Mouse (Mus musculus) testis, postnatal 14 days (tissue): ENCODE data around the gene S100pbp.
A peak's percentile ranks its signal among the peaks of the same experiment; 100 is the strongest.

Experiments used
- DNase-seq: peaks from one replicate; pipeline ENCODE4 v3.0.0; 2021; ENCODE audit warnings: low spot score

S100pbp gene

DNA sequence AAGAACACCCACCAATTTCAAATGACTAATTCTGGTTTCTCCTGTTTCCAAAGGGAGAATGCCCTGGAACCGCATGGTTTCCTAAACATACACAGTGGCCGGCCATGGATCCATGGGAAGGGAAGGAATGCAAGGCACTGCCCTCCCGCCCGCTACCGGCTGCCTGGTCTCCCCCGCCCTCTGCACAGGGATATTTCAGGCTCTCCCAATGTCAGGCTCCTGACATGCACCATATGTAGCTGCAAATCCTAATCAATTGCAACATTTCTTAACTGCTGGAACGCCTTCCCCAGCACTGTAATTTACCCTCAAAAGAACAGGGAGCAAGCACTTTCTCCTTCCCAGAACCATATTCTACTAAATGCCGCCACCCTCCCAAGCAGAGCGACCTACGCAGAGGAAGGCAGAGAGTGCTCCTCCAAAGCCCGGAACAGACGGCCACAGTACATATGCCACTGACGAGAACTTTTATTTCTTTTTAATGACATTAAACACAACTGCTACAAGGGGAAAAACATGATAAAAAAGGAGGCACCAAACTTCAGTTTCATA, 41.9 kb downstream of the S100pbp start:
- DNase-seq = no peak

DNA sequence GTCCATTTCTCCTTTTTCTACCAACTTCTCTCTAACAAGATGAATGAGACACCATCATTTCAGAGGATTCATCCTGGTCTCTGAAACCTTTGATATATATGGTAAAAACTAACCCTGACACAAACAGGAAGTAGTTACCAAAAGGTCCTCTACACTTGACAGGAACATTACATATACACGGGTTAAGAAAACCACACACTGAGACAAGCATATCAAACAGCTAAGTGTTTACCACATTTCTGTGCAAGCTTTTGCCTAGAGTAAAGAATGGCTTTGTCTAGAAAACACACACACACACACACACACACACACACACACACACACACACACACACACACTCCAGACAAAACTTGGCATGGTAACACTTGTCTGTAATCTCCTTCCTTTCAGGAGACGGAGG, 43.1 kb downstream of the S100pbp start:
- no peak for DNase-seq

DNA sequence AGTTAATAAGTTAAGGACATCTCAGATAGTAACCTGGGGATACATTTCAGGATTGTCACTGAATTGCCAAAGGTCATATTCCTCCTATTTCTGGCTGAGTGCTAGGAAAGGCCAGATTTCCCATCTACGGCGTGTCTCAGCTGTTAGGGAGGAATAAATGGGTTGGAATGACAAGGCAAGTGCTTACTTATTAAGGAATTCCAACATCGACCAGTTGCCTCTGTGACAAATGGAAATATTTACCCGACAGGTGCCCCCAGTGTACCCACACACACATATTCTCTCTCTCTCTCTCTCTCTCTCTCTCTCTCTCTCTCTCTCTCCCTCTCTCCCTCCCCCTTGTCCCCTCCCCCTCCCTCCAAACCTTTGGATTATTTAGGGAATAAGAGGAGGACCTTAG, 43.6 kb downstream of the S100pbp start:
- no peak for DNase-seq

DNA sequence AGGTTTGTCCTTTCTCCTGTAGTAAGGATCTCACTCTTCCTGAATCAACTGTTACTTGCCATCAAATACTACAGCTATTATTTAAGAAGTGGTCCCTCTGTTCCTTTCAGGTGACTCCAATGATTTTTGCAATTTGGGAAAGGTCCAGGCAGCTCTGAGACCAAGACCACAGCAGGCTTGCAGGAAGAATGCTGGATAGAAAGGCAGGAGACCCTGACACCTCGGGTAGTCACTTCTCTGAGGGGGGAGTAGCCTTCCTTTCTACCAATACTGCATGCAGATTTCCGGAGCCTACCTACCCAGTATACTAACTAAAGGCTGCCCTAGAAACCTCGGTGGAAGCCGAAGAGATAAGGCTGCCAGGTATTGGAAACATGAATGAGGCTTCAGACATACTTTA, 44.1 kb downstream of the S100pbp start:
- no peak for DNase-seq

DNA sequence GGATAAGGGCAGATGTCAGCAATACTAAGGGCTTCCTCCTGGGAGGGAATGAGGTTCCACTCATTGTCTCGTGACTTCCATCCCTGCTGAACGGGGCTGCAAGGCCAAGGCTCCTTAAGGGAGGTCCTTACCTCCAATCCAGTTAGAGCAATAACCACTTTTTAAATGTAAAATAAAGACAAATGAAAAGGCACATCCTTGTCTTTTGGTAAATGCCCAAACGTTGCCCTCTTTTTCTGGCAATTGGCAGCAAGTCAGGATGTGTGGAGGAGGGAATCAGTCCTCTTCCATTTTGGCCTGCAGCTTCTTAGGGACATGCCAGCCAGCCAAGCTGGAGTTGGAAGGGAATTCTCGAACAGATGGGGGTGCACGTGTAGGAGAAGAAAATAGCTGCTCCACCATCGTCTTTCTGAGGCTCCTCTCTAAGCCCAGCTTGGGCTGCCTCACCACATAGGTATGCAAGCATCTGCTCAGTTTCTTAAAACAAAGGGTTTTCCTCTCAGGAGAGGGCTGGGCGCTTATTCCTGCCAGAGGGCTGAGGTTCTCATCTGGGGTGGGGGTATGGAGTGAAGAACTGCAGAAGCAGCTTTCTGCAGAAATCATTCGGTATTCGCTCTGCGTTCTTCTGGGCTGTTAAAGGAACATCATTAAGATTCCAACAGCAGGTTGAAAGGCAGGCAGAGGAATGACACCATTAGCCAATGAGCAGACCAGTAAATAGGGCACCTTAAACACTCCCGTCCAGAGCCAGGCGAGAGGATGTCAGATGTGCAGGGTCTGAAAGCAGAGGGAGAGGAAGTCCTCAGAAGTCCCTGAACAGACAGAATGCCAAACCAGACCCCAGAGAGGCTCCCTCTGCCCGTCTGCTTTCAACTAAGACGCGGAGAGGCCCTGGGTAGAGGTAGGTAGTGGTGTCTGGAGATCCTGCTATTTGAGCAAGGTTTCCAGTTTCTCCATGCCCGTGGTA, 44.8 kb downstream of the S100pbp start:
- DNase-seq = no peak

DNA sequence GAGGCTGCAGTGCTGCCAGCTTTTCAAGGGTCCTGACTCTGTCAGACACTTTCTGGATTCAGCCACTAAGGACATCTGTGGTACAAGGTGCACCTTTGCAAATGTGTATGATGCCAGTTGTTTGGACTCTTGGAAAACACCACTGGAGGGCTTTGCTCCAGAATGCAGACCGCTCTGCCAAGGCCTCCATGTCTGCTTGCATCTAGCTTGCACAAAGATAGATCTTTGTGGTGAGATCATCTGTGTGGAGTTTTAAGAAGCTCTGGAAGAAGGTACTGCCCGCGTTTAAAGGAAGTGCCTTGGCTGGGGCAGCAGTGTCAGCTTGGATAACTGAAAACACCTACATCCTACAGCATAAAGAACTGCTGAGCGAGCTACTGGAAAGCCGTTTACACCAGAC, 46.0 kb downstream of the S100pbp start:
- DNase-seq = no peak

DNA sequence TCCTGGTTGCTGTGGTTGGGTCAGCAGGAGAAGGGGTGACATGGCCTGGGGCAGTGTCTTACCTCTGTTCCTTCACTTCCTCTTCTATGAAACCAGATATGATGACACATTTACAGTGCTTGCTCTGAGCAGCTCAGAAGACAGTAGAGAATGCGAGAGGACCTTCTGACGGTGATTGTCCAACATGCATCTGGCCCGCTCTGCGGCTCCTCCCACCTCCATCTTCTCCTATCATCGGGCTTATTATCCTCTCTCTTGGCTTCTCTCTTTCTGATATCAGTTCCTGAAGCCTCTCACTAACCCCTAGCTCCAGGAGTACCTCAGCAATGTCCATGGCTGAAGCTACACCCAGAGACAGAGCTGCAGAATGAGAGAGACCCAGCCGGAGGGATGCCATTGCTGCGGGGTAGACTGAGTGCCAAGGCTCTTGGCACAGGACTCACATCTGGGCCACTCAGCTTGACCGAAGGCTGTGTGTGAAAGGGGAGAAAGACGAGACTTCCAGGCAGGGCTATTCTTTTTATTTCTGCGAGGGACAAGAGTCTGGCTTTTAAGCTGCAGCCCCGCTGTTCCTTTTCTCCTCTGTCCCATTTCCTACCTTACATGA, 47.0 kb downstream of the S100pbp start:
- no peak for DNase-seq

DNA sequence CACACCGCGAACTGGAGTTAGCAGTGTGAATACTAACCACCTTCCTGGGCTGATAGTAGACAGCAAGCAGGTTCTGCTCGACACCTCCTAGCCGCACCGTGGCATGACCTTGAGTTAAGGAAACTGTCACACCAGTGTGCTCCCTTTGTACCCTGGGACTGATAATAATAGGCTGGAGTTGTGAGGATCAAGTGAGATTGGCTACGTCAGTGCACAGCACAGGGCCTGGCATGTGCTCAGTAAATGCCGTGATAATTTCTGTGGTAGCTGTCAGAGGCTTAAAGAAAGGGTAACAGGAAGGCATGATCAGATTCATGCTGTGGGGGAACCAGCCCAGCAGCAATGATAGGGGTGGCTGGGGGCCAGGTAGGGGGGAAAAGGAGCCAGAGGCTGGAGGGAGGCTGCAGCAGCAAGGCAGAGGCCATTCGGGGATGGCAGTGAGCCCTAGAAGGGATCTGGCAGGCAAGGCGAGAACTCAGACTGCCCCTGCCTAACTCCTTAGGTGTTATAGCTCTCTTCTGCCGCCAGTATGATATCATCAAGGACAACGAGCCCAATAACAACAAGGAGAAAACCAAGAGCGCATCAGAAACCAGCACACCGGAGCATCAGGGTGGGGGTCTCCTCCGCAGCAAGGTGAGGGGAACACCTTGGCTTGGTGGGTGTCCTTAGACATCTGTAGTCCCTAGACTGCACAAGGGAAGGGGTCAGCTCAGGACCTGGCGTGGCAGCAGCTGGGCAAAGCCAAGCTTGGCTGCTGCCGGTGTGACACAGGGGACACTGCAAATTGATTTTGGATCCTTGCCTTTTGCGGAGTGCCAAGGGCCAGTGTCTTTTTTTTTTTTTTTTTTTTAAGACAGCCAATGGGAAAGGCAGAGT, 47.7 kb downstream of the S100pbp start:
- peak; percentile 54 for DNase-seq

DNA sequence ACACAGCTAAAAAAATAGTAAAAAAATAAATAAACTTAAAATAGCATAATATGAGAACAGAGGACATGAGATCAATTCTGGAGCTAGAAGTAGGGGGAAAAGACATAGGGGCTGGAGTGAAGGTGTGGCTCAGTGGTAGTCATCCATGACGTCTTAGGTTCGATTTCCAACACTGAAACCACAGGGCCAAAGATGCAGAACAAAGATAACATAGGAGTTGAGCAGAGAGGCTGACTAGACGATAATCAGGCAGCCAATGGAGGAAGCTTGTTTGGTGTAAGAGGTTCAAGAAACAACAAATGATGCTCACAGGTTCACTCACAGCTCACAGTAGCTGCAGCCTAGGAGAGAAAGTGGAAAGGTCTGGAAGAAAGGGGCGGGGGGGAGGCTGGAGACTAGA, 48.7 kb downstream of the S100pbp start:
- no peak for DNase-seq

DNA sequence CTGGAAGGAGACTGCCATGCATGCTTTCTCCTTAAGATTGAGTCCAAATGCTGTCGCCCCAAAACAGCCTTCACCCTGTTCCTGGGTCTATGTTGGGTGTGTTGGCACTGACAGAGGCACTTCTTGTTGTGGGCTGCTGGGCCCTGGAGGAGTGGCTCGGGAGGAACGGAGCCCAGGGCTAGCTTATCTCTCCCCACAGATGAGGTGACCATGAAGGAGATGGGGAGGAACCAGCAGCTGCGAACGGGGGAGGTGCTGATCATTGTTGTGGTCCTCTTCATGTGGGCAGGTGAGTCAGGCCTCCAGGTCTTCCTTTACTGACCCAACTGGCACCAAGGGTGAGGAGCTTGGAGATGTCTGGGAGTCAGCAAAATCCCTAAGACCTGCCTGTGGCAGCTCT, 49.9 kb downstream of the S100pbp start:
- peak; percentile 66 for DNase-seq

DNA sequence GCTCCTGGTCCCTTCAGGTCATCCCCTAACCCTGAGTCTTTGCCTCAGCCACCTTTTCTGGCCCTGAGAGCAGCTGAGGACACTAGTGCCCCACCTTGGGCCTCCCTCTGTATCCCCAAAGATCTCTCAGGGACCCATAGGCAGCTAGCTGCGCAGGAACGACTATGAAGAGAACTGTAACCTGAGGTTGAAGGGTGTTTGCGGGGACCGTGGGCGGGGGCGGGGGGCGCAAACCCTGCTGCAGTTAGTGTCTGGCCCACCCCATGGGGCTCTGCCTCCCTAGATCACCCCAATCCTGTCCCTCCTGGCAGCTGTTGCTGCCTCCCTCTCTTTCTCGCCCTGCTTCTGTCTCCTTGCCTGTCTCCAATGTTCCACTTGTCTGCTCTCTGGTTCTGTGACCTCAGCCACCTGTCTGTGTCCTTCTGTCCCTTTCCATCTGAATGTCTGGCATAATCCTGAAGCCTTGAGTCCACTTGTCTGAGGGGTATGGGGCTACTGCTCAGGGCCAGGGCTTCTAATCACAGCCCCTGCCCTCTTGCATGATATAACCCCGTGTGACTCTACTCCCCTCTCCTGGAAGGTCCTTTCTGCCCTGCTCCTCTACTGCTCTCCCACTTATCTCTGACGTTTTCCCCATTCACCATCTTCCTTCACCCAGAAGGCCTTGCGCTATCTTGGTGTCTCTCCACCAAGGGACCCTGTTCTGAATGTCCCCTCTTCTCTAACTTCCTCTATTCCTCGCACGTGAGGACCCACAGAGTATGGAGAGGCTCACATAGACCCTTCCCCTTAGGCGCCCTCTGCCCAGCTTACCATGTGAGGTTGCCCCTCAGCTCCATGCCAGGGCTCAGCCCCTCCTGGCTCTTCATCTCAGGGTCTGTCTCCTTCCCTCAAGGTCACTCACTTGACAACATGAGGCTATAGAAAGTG, 51.9 kb downstream of the S100pbp start:
- no peak for DNase-seq

DNA sequence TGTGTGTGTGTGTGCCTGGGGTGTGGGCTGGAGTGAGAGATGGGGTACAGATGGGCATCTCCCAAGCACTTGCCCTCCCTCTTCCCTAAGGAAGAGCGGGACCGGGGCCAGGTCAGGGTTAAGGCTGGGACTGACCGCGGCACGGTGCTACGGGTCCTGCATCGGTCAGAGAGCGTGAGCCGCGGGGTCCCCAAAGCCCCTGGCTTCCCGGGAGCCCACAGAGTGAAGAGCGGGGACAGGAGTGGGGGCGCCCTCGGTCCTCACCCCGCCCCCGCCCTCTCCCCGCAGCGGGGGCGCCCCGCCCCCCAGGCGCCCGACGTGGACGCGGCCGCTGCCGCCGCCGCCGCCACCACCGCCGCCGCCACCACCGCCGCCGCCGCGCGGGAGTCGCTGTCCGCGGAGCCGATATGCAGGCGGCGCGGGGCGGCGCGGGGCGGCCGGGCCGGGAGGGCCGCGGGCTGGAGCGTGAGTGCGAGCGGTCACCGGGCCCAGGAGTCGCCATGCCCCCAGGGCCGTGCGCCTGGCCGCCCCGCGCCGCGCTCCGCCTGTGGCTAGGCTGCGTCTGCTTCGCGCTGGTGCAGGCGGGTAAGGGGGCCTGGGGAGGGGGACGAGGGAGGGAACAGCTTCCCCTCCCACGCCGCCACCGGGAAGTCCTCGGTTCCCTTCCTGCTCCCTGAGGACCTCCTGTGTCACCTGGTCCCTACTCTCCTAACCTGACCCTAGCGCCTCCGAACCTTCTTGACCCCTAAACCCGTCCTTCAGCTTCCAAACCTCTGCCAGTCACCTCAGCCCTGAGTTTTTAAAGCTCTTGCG, 52.7 kb downstream of the S100pbp start, which contains the start of gene Fndc5:
Fndc5 (plus strand) TSS at position 421 of the 813 bp plus-strand sequence.
- no peak for DNase-seq

DNA sequence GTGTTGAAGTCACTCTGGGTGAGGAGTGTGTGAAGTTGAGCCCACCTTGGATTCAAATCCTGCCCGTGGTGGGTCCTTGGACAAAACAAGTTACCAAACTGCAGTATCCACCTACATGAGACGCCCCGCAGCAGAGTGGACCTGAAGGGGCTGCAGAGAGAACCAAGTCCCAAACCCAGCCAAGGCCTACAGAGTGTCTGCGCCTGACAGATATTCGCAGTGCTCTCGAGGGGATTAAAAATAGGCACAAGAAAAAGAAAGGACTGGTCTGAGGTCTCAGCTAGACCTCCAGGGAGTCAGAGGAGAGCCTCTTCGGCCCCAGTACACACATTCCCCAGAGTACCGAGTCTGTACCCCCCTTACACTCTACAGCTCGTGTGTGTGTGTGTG, 53.3 kb downstream of the S100pbp start:
- no peak for DNase-seq

DNA sequence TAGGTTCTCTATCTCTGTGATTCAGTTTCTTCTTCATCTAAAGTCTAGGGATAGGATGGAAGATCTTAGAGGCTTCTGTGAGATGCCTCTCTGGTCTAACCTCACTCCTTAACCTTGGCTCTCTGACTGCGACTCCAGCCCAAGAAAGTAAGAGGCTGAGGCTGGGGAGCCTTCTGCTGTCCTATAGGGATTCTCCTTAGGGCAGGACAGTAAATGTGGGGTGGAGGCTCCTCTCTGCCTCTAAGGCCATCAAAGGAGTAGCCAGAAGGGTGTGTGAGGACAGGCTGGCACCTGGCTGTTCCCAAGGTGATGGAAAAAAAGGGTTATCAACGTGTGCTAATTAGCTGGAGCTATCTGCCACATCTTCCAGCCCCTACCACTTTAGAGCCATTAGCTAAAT, 53.9 kb downstream of the S100pbp start:
- DNase-seq = no peak

DNA sequence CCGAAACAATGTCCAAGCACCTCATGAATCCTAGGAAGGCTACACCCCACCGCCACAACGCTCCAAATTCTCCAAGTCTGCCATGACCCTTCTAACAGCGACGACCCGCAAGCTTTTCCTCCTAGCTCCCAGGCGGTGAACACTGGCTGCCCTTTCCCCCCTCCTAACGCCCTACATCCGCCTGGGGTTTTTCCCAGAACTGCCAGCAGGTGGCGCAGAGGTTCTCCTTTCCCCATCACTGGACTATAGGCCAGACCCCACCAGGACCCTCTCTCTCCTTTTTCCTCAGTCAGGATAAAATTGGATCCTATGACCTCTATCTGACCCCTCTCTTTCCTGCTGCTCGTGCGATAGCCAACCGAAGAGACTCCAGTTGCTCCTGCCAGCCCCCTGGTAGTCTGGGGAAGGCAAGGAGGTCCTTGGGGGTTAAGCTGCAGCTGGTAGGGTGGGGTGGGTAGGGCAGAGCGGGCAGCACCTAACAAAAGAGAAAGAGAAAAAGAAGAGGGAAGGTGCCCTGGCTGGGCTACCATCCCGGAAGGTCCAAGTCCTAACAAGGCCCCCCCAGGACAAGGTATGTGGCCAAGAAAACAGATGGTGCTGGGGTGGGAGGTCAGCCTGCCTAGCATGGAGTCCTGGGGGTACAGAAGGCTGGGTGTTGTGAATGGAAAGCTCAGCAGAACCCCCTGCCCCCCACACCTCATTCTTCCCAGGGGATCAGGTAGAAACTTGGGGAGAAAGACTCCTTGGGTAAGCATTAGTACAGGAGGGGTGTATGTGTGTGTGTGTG, 54.5 kb downstream of the S100pbp start:
- peak; percentile 75 for DNase-seq

DNA sequence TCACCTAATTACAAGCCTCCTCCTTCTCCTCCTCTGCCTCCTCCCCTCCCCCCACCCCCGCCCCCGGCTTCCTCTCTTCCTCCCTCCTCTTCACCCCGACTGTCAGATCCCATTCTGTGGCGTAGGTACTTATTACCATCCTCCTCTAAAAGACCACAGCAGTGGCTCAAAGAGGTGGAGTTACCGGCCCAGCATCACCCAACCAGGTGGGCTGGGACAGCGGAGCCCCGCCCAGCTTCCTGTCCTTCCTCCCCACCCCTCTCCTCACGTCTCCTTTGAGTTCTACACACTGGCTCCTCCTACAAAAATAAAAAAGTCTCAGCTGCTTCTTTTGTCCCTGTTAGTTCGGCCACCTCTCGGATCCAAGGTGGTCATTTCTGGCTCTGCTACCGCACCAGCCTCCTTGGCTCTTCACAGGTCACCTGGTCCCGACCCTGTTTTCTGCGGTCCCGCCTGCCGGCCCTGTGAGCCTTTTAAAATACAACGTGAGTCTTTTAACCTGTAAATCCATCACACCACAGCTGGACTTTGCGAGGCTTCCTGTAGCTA, 58.7 kb downstream of the S100pbp start:
- DNase-seq = peak; percentile 60

DNA sequence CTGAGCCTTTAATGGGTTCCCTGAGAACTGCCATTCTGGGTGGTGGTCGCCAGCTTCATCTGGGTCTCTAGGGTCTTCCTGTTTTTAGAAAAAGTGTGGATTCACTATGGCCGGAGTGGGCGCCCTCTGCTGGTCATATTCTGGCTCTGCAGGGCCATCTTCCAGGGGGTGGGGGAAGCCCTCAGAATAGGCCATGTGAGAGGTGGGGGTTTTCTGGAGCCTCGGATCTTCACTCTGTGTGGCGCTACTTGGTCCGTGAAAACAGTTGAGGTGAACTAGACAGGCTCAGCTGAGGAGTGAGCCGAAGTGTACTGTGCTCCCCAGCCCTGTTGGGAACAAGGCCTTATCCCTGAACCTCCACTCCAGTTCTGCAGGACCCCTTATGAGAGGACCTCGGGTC, 59.4 kb downstream of the S100pbp start:
- DNase-seq = no peak

DNA sequence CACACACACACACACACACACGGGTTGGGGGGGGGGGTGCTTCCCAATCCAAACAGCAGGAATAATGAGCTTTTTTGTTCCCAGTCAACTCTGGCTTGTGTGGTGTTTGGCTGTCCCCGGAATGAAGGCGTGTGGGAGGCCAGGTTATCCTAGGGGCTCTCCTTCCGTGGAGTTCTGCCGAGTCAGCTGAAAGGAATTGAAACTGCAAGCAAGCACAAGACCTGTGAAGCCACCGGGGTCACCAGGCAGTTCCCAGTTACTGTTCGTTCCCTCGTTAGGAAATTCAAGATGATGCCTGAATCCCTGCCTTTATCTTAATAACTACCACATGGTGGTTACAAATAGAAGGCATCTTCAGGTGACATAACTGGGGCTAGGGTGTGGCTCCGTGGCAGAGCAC, 60.1 kb downstream of the S100pbp start:
- peak; percentile 46 for DNase-seq
